Mouse (Mus musculus): Measurements from ENCODE around the gene Arpc5l. TPM values are rescaled to one million over a fixed set of nuclear protein-coding genes. Genes with fewer than 3 reads are reported as not detected.

Arpc5l gene
- polyA plus RNA-seq, 1 experiment from 2014 or later = 82.8 TPM

DNA sequence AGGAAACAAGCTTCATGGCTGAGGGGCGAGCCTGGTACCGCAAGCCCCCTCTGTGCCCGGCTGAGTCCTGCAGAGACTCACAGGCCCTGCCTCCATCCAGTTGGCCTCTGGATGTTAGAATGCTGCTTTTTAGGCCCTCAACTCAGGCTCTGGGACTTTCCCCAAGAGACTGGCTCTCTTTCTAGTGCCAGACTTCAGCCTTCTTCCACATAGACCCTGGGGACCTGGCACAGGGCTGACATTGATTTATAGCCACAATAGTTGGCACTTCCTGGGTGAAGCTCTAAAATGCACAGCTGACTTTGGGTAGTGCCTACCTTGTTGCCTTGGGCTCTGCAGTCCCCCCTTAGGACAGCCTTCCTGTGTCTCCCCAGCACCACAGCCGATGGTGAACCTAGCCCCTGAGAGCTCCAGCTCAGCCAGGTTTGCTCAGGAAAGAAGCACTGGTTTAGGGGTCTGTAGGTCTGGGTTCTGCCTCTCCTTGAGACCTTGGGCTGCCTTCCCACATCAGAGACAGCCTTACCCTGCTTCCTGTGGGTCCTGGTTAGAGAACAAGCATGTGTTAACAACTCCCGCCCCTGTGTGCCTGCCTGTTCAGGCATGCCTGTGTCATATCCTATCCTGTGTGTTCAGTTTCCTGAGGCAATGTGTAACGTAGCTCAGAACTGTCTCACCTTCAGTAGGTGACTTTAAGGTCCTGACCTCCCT, 17.2 kb upstream of the Arpc5l start:
- H3K36me3 ChIP-seq (ENCODE audit: control insufficient read depth, insufficient read depth, low read length) = no peaks in the 10 kb centered on the region
- H3K4me1 ChIP-seq (ENCODE audit: control insufficient read depth in 2 of 2, insufficient read depth in 2 of 2, low read length in 2 of 2) = no peaks in the 10 kb centered on the region
- no peaks in the 10 kb centered on the region for H3K27me3 ChIP-seq (ENCODE audit: control insufficient read depth, insufficient read depth, low read length)
- H3K4me2 ChIP-seq (ENCODE audit: low read length) = no peak overlapping the region
- ATAC-seq (ENCODE audit: insufficient number of reproducible peaks, insufficient read depth, low FRiP score, low read depth) = no peak
- peaks cover 8% of the 10 kb centered on the region; the same call in 1 of the 2 replicates for H3K9me3 ChIP-seq (ENCODE audit: control insufficient read depth, low read length)
- 73% methylated on average over 6 of the region's 6 CpGs for WGBS
- no peak overlapping the region for H3K27ac ChIP-seq (replicated peaks in 1 of 2; ENCODE audit: control insufficient read depth in 1 of 2, insufficient read depth in 1 of 2, low read depth in 2 of 2, low read length in 2 of 2)
- H3K4me3 ChIP-seq (ENCODE audit: control insufficient read depth in 1 of 2, insufficient read depth in 1 of 2, low read depth in 1 of 2, low read length in 2 of 2) = no peak overlapping the region
- no peak overlapping the region for H3K9ac ChIP-seq (ENCODE audit: low read length)

DNA sequence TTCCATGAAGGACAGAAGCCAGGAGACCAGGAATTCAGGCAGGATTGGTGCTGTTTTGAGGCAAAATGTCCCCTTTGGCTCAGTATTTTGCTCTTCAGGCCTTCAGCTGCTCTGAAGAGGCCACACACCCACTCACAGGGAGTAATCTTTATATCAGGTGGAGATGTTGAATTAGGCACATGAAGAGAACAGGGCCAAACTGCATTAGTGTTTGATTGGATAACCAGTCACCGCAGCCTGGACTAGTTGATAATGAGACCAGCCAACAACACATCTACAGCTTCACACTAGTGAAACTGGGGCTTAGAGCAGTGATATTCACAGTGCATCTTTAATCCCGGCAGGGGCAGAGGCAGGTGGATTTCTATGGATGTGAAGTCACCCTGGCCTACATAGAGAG, 16.2 kb upstream of the Arpc5l start:
- no peaks in the 10 kb centered on the region for H3K36me3 ChIP-seq (ENCODE audit: control insufficient read depth, insufficient read depth, low read length)
- H3K9me3 ChIP-seq (ENCODE audit: control insufficient read depth, low read length) = 0 out of 2 replicates have a peak, but pooled peaks cover 4% of the 10 kb centered on the region
- H3K9ac ChIP-seq (ENCODE audit: low read length) = no peak overlapping the region
- H3K27me3 ChIP-seq (ENCODE audit: control insufficient read depth, insufficient read depth, low read length) = no peaks in the 10 kb centered on the region
- H3K4me2 ChIP-seq (ENCODE audit: low read length) = no peak overlapping the region
- no peak for ATAC-seq (ENCODE audit: insufficient number of reproducible peaks, insufficient read depth, low FRiP score, low read depth)
- no peak overlapping the region for H3K4me3 ChIP-seq (ENCODE audit: control insufficient read depth in 1 of 2, insufficient read depth in 1 of 2, low read depth in 1 of 2, low read length in 2 of 2)
- H3K4me1 ChIP-seq (ENCODE audit: control insufficient read depth in 2 of 2, insufficient read depth in 2 of 2, low read length in 2 of 2) = no peaks in the 10 kb centered on the region
- H3K27ac ChIP-seq (replicated peaks in 1 of 2; ENCODE audit: control insufficient read depth in 1 of 2, insufficient read depth in 1 of 2, low read depth in 2 of 2, low read length in 2 of 2) = no peak overlapping the region
- 83% methylated on average over 2 of the region's 2 CpGs for WGBS

DNA sequence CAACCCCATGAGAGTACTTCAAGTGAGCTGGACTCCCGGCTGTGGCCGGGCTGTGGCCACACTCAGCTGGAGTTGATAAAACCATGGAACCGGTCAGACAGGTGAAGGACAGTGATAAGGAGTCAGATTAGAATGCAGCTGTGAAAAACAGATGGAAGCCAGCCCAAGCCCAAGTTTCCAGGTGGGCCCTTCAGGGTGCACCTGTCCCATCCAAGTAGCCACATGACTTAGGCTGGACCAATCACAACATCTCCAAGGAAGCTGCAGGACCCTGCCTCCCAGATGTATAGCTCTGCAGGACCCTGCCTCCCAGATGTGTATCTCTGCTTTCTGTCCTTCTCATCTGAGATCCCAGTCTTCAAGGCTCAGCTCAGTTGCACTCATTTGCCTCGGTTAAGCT, 13.1 kb upstream of the Arpc5l start:
- Histone ChIP-seq H3K4me2 (ENCODE audit: low read length) (no peak overlapping the region), H3K4me1 (ENCODE audit: control insufficient read depth in 2 of 2, insufficient read depth in 2 of 2, low read length in 2 of 2) (no peaks in the 10 kb centered on the region; a peak in 1 of 4 replicates), H3K27ac (replicated peaks in 1 of 2; ENCODE audit: control insufficient read depth in 1 of 2, insufficient read depth in 1 of 2, low read depth in 2 of 2, low read length in 2 of 2) (no peak overlapping the region), H3K9ac (ENCODE audit: low read length) (no peak overlapping the region), H3K4me3 (ENCODE audit: control insufficient read depth in 1 of 2, insufficient read depth in 1 of 2, low read depth in 1 of 2, low read length in 2 of 2) (no peak overlapping the region), H3K9me3 (ENCODE audit: control insufficient read depth, low read length) (no peaks in the 10 kb centered on the region), H3K36me3 (ENCODE audit: control insufficient read depth, insufficient read depth, low read length) (no peaks in the 10 kb centered on the region), H3K27me3 (ENCODE audit: control insufficient read depth, insufficient read depth, low read length) (no peaks in the 10 kb centered on the region)
- ATAC-seq (ENCODE audit: insufficient number of reproducible peaks, insufficient read depth, low FRiP score, low read depth) = no peak
- 48% methylated on average over 4 of the region's 4 CpGs for WGBS

DNA sequence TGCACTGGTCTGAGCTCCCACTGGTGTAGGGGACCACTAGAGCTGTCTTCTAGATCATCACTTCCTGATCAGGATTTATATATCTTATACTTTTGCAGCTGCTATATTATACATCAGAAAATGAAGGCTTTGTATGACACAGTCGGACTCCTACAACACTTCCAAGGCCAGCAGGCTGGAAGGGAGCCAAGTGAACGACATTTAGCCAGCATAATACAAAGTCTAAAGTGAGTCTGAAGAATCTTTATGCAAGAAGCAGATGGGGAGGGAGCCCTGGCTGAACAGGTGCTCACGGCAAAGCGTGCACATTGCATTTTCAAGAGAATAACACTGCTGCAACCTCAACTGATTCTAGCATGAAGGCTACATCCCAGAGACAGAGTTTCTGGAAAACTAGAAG, 12.7 kb upstream of the Arpc5l start:
- Histone ChIP-seq H3K27ac (replicated peaks in 1 of 2; ENCODE audit: control insufficient read depth in 1 of 2, insufficient read depth in 1 of 2, low read depth in 2 of 2, low read length in 2 of 2) (no peak overlapping the region), H3K4me3 (ENCODE audit: control insufficient read depth in 1 of 2, insufficient read depth in 1 of 2, low read depth in 1 of 2, low read length in 2 of 2) (no peak overlapping the region), H3K36me3 (ENCODE audit: control insufficient read depth, insufficient read depth, low read length) (no peaks in the 10 kb centered on the region), H3K4me1 (ENCODE audit: control insufficient read depth in 2 of 2, insufficient read depth in 2 of 2, low read length in 2 of 2) (peaks cover 1 to 2% of the 10 kb centered on the region in 2 experiments; a peak in 3 of 4 replicates), H3K9me3 (ENCODE audit: control insufficient read depth, low read length) (no peaks in the 10 kb centered on the region), H3K4me2 (ENCODE audit: low read length) (no peak overlapping the region), H3K9ac (ENCODE audit: low read length) (no peak overlapping the region), H3K27me3 (ENCODE audit: control insufficient read depth, insufficient read depth, low read length) (no peaks in the 10 kb centered on the region)
- no peak for ATAC-seq (ENCODE audit: insufficient number of reproducible peaks, insufficient read depth, low FRiP score, low read depth)
- WGBS = 54% methylated on average over 4 of the region's 4 CpGs

DNA sequence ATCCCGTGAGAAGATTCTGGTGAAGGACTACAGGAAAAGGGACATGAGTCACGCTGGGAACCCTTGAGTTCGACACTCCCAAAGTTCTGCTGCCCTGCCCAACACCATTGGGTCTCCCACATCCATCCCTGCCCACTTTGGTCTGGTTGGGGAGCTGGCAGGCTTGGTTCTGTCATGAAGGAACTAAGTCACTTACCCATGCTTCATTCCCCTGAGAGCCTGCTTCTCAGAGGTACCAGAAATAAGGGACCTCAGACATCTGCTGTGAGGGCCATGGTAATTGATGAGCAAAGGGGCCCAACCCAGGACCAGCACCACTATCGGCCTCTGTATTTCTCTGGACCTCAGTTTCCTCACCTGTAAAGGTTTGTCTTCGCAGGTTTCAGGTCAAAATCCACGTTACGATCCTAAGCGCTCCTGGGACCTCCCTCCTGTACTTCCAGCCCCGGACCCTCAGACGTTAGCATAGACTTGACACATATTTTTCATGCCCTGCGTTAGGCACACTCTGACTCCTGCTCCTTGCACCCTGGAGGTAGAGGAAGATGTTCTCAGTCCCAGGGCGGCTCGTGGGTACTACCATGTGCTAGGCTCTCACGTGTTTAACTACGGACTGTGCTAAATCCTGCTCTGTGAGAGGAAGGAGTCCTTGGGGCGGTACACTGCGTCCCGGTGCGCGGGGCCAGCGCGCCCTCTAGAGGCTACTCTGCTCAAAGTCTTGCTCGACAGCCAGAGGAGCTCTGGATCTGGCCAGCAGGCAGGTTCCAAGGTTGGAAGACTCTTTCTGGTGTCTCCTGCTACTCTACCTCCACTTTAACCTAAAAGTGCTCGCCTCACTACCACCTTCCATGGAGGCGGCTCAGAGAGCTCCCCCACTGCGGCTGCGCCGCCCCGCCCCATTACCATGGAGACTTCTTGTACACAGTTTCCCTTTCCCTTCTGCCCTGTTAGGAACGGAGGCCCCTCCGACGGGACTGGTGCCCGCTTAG, 7.5 kb upstream of the Arpc5l start, which contains the start of gene Wdr38:
Gene Wdr38 (plus strand): TSS at position 91 of the 989 bp plus-strand sequence.
- ATAC-seq (ENCODE audit: insufficient number of reproducible peaks, insufficient read depth, low FRiP score, low read depth) = peak; percentile 87

DNA sequence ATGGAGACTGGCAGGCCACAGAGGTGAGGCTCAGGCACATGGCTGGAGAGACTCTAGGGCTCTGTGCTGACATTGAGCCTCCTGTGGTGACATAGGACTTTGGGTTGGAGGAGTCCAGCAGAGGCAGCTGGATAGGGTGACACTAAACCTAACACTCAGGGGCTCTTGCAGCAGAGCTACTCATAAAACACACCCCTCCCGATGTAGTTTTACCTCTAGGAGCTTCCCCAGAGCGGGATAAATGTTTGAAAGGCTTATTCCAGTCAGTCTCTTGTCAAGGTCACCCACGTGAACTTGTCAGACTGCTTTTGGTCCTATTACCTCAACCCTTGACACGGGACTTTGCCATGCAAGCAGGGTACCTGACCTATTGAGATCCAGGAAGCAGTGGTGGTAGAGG, 5.8 kb upstream of the Arpc5l start:
- WGBS = 44% methylated on average over 4 of the region's 4 CpGs
- H3K4me1 ChIP-seq (ENCODE audit: control insufficient read depth in 2 of 2, insufficient read depth in 2 of 2, low read length in 2 of 2) = peaks cover 12 to 22% of the 10 kb centered on the region in 2 experiments
- no peaks in the 10 kb centered on the region for H3K27me3 ChIP-seq (ENCODE audit: control insufficient read depth, insufficient read depth, low read length)
- no peak for ATAC-seq (ENCODE audit: insufficient number of reproducible peaks, insufficient read depth, low FRiP score, low read depth)
- H3K36me3 ChIP-seq (ENCODE audit: control insufficient read depth, insufficient read depth, low read length) = peaks cover 47% of the 10 kb centered on the region
- H3K9ac ChIP-seq (ENCODE audit: low read length) = no peak overlapping the region
- no peak overlapping the region; a peak in 1 of 4 replicates for H3K27ac ChIP-seq (replicated peaks in 1 of 2; ENCODE audit: control insufficient read depth in 1 of 2, insufficient read depth in 1 of 2, low read depth in 2 of 2, low read length in 2 of 2)
- no peaks in the 10 kb centered on the region for H3K9me3 ChIP-seq (ENCODE audit: control insufficient read depth, low read length)
- H3K4me2 ChIP-seq (ENCODE audit: low read length) = no peak overlapping the region
- H3K4me3 ChIP-seq (ENCODE audit: control insufficient read depth in 1 of 2, insufficient read depth in 1 of 2, low read depth in 1 of 2, low read length in 2 of 2) = no peak overlapping the region

More for the DNA sequence above, 7.5 kb upstream of the Arpc5l start, which contains the start of gene Wdr38:
- peak within 1 kb of the TSS; percentile 34 to 44 for H3K4me3 ChIP-seq (ENCODE audit: control insufficient read depth in 1 of 2, insufficient read depth in 1 of 2, low read depth in 1 of 2, low read length in 2 of 2)
- H3K36me3 ChIP-seq (ENCODE audit: control insufficient read depth, insufficient read depth, low read length) = peaks cover 33% of the 10 kb centered on the region
- H3K4me2 ChIP-seq (ENCODE audit: low read length) = peak within 1 kb of the TSS; percentile 72
- peak within 1 kb of the TSS; percentile 71 for H3K9ac ChIP-seq (ENCODE audit: low read length)
- no peaks in the 10 kb centered on the region for H3K27me3 ChIP-seq (ENCODE audit: control insufficient read depth, insufficient read depth, low read length)
- no peak within 1 kb of the TSS; a peak in 1 of 4 replicates for H3K27ac ChIP-seq (replicated peaks in 1 of 2; ENCODE audit: control insufficient read depth in 1 of 2, insufficient read depth in 1 of 2, low read depth in 2 of 2, low read length in 2 of 2)
- 10% methylated on average over 33 of the region's 33 CpGs for WGBS
- H3K4me1 ChIP-seq (ENCODE audit: control insufficient read depth in 2 of 2, insufficient read depth in 2 of 2, low read length in 2 of 2) = peaks cover 5 to 6% of the 10 kb centered on the region in 2 experiments
- H3K9me3 ChIP-seq (ENCODE audit: control insufficient read depth, low read length) = no peaks in the 10 kb centered on the region

DNA sequence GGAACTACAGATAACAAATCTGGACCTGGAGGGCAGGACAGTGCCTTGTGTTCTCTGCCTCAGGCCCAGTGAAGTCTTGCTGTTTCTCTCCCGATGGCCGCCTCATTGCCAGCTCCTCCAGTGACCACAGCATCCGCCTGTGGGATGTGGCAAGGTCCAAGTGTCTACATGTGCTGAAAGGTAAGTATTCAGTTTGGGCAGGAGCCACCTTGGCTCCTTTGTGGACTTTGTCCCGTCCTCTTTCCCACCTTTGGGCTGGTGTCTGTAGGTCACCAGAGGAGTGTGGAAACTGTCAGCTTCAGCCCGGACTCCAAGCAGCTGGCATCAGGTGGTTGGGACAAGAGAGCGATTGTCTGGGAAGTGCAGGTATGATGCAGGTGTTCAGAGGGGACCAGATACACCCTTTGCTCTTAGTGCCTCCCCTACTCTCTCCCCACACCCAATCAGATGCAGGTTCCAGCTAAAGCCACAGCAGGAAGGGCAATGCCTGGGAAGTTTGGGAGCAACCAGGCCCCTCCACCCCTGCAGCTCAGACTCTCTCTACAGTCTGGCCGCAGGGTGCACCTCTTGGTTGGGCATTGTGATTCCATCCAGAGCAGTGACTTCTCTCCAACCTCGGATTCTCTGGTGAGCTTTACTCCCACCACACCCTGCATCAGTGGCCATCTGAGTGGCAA, 5.1 kb upstream of the Arpc5l start:
- 67% methylated on average over 8 of the region's 8 CpGs for WGBS
- H3K36me3 ChIP-seq (ENCODE audit: control insufficient read depth, insufficient read depth, low read length) = peaks cover 47% of the 10 kb centered on the region
- no peak overlapping the region for H3K9ac ChIP-seq (ENCODE audit: low read length)
- ATAC-seq (ENCODE audit: insufficient number of reproducible peaks, insufficient read depth, low FRiP score, low read depth) = no peak
- H3K27me3 ChIP-seq (ENCODE audit: control insufficient read depth, insufficient read depth, low read length) = no peaks in the 10 kb centered on the region
- no peak overlapping the region for H3K4me2 ChIP-seq (ENCODE audit: low read length)
- H3K9me3 ChIP-seq (ENCODE audit: control insufficient read depth, low read length) = no peaks in the 10 kb centered on the region
- no peak overlapping the region for H3K4me3 ChIP-seq (ENCODE audit: control insufficient read depth in 1 of 2, insufficient read depth in 1 of 2, low read depth in 1 of 2, low read length in 2 of 2)
- no peak overlapping the region for H3K27ac ChIP-seq (replicated peaks in 1 of 2; ENCODE audit: control insufficient read depth in 1 of 2, insufficient read depth in 1 of 2, low read depth in 2 of 2, low read length in 2 of 2)
- H3K4me1 ChIP-seq (ENCODE audit: control insufficient read depth in 2 of 2, insufficient read depth in 2 of 2, low read length in 2 of 2) = peaks cover 12 to 22% of the 10 kb centered on the region in 2 experiments

Data from heart, embryonic 14.5 days (tissue).